Mouse (Mus musculus): ENCODE measurements at regions not wholly inside any gene's neighbourhood (a gene's known extent, or its start where the extent isn't known, plus 50 kb on each side); places are given as distances from the start of the nearest gene placed in this dataset.

DNA sequence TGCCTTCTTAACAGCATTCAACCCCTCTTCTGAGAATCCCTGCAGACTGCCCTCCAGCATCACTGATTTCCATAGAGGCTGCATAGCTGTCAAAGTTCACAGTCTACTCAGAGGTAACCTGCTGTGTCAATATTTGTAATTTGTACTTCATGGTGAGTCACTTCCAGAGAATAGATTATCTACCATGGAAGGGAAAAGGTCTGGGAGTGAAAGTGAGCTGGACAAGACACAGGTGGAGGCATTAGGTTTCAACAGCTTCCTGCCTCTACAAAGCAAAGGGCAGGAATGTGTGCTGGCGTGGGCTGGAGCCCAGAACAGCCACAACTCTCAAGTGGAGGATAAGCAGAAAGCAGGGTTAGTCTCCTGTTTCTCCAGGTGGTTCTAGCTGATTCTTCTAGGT, 92.9 kb upstream of the Adgrf1 start:
- no peak for TF ChIP-seq CTCF (conservative IDR thresholded peaks at IDR 0.05; ENCODE audit: insufficient read depth, insufficient read length, low read depth, low read length)
- no peak for TF ChIP-seq POLR2A (IDR thresholded peaks at IDR 0.05; ENCODE audit: low read depth, low read length)

Data from kidney, adult 2 months (tissue).